Mouse (Mus musculus): ENCODE data around the gene Sept9. TPM values are rescaled to one million over a fixed set of nuclear protein-coding genes. Genes with fewer than 3 reads are reported as not detected.

The Sept9 gene
- total RNA-seq, 2 experiments from 2014 or later, result 70.0 to 71.1 TPM

DNA sequence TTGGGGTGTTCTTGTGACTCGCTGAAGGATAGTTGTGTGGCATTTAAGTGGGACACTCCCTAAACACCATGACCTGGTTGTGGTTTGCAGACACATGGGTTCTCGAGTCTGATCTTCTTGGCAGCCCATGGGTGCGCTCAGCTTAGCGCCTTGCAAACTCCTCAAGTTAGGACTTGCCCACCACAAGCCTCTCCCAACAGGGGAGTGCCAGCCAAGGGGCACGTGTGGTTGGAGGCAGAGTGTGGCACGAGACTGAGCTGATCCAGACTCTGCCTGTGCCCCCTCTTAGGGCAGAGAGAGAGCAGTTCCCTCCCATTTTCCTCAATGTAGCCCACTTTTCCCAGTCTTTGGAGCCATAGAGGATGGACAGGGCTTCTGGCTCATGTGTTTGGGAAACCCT is 18.6 kb downstream of the Sept9 start:
- no peak for DNase-seq

DNA sequence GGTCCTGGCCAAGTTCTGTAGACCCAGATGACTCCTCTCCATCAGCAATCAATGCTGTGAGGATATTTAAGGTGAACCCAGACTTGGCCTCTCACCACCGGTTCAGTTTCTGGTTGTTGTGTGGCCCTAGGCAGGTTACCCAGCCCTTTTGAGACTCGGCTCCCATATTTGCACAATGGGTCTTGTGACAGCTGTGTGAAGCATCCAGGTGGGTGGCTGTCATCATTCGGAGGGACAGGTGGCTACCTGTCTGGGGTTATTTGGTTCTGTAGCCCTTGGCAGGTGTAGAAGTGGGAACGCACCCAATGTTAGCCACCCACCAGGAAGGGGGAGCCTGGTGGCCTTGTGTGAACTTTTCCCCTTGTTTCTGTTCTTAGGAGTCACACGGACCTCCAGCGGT is 19.0 kb downstream of the Sept9 start:
- DNase-seq, result no peak

More for the DNA sequence above, 18.6 kb downstream of the Sept9 start:
- intact Hi-C loops (cut with DNase I), result no loop called here

DNA sequence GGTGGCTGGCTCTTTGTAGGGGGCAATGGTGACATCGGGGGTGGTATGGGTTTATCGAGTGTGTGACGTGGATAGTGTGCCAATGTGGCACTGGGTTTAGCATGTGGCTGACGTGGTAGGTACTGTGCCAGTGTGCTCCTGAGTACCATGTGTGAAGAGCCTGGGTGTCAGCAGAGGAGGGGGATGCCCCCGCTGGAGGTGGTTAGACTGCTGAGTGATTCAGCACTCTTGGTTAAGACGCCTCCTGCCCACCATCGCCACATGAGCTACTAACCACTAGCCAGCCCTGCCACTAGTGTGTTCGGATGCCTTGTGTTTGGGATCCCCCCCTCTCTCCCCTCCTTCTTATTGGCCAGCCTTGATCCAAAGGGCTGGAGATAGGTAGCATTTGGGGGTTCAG is 21.3 kb downstream of the Sept9 start:
- intact Hi-C loops (cut with DNase I), result no loop called here

More for the DNA sequence above, 19.0 kb downstream of the Sept9 start:
- intact Hi-C loops (cut with DNase I), result no loop called here

DNA sequence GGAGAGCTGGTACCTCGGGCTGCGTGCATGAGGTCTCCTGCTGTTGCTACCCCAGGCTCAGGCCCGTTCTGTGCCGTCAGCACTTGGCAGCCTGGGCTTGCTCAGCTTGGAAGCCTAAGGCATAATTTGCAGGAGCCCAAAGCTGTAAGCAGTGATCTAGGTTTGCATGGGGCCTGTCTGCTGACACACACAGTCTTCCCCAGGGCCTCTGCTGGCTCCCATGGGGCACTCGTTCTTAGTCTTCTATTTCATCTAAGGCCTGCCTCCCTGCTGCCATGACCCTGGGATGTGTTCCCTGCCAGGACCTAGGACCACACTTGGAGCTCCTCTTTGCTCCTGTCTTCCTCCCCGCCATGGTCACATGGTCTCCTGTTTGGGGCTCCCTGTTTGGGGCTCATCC is 21.7 kb downstream of the Sept9 start:
- intact Hi-C loops (cut with DNase I), result no loop called here
- no peak for DNase-seq

More for the DNA sequence above, 21.3 kb downstream of the Sept9 start:
- DNase-seq, result no peak

DNA sequence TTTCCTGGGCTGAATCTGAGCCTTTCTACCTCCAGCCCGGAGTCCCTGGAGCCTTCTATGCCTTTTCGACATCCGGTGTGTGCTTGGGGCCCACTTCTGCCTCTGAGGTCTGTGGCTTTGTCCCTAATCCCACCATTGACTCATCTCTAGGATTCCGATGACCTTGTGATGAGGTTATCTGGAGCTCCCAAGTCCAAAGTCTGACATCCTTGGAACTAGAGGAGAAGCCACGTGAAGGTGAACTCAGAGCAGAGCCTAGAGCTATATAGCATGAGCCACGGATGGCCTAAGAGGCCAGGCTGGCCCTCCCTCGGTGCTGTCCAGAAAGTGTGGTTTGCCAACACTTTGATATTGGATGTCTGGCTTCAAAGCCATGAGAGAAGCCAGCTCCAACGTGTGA is 23.4 kb downstream of the Sept9 start:
- DNase-seq, result no peak
- intact Hi-C loops (cut with DNase I), result no loop called here

DNA sequence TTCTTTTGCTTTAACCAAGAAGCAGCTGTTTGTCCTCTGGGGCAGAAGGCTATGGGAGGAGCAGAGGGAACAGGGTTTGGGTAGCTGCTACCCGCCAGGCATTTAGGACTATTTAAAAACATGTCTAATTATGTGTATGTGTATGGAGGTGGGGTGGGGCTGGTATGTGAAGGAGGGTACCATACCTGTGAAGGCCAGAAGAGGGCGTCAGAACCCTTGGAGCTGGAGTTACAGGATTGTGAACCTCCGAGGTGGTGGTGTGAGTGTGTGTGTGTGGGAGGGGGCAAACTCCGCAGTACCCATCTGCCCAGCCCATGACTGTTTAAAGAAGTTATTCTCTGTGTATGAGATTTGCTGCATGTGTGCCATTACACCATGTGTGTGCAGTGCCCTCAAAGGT is 25.3 kb downstream of the Sept9 start:
- DNase-seq, result no peak
- intact Hi-C loops (cut with DNase I), result no loop called here

DNA sequence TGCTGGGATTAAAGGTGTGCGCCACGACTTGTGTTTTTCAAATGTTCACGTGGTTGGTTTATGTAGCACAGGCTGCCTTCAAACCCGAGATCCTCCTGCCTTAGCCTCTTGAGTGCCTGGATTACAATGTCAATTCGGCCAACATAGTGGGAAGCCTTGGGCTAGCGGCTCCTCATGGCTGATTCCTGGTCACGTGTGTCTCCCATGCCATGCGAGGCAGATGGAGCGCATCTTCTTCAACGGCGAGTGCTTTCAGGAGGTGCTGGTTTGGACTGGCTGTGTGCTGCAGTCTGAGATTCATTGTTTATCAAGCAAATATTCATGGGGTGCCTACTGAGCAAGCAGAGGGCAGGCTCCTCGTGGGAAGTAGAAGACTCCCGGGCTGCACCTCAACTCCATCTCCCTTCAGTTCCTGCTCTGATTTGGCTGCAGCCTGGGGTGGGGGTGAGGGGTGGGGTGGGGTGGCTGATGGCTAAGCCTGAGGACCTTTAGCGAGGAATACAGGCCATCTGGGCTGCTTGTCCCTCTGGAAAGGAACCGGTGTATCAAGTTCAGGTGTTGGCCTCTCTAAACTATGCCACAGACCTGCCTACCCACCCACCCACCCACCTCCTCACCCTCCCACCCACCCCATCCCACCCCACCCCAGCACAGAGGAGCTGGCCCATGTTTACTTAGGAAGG is 26.2 kb downstream of the Sept9 start:
- intact Hi-C loops (cut with DNase I), result no loop called here
- DNase-seq, result no peak

DNA sequence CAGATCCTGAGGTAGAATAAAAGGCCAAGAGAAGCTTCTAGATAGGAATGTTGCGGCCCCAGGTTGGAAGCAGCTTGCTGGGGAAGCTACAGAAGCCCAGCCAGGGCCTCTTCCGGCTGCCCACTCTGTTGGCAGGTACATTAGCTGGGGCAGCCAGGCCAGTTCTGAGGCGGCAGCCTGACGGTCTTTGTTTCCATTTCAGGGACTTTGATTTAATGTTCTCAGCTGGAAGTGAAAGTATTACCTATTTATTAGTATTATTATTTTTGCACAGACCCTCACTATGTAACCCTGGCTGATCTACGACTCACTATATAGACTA is 26.7 kb downstream of the Sept9 start:
- no peak for DNase-seq
- intact Hi-C loops (cut with DNase I), result no loop called here

DNA sequence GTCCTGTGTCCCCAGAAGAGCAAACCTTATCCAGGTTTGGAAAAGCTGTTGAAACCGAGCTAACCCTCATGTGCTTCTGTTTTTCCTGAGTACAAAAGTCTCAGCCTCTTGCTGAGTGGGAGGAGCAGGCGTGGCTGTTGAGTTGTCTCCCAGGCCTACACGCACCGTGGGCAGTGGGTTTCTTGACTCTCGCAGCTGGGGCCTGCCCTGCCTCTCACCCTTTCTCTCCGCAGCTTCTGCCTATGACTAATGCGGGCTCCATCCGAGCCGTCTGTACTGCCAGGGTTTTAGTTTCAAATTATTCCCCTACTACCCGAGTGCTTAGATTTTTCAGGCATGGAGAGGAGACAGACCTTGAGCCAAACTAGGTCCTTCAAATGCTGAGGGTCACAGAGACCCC is 28.7 kb downstream of the Sept9 start:
- no peak for DNase-seq
- intact Hi-C loops (cut with DNase I), result no loop called here

DNA sequence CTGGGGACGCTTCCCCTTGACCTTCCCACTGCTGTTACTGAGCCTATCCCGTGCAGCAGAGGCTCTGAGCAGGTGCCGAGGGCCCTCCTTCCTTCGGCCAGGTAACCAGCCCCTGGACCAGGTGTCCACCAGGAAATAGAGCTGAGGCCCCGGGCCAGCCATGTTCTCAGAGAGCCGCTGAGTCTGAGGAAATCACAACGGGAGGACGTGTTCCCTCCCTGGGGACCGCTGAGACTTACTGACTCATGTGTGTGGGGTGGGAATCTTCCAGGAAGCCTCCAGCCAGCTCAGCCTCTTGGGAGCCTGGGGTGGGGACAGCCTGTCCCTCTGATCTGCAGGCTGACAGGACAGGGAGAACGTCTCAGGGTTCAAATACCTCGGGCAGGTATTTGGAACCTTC is 32.1 kb downstream of the Sept9 start:
- intact Hi-C loops (cut with DNase I), result no loop called here
- peak; percentile 59 to 78 for DNase-seq

DNA sequence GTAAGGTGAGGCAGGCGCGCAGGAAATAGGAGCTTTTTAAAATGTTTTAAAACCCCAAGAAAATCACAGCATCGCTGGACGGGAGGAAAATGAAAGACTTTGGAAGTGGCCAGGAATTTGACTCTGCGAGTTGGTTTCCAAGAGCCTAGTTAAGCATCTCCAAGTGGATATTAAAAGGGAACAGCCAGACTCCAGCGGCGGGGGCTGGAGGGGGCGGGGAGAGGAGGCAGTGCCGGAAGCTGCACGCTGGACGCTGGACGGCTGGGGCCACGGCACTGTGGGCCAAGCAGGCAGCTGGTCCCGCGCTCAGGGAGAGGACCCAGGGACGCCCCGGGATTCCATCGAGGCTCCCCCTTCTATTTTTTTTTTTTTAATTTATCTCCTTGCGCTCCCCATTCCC is 32.6 kb downstream of the Sept9 start:
- DNase-seq, result peak; percentile 78 to 79
- intact Hi-C loops (cut with DNase I), result no loop called here

DNA sequence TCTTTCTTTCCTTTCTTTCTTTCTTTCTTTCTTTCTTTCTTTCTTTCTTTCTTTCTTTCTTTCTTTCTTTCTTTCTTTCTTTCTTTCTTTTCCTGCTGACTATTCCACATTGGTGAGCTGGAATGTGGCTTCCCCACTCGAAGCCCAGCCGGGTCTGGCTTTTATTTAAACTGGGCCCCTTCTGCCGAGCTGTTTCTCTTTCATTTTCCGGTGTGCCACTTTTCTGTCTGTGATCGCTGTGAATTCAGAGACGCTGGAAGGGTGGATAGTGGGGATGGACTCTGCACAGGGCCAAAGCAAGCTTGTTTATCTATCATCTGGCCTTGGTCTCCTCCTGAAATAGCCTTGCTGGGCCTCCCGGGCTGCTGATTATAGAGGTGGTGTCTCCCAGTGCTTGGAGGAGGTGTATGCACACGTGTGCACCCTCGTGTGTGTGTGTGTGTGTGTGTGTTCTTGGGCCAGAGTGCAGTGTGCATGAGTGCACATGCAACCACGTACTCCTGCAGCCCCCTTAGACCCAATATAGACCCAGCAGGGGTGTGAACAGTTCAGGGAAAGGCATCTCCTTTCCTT is 33.5 kb downstream of the Sept9 start:
- DNase-seq, result peak in 1 of 2 experiments; percentile 48

DNA sequence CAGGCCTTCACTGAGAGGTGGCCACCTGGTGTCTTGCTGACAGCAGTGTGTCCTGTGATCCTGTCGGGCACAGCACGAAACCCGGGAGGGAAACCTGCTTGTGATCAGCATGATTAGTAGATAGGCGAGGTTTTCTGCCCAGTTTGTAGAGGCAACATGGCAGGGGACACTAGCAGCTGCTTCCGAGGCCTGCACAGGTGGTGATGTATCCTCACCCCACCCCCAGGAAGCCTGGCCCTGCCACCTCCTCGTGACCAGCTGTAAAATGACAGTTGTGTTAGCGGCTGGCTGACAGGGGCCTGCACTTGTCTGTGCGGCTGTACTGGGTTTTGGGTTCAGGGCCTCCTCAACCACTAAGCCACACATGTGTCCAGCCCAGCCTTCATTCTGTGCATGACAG is 34.4 kb downstream of the Sept9 start:
- intact Hi-C loops (cut with DNase I), result no loop called here
- DNase-seq, result no peak

More for the DNA sequence above, 33.5 kb downstream of the Sept9 start:
- intact Hi-C loops (cut with DNase I), result no loop called here

DNA sequence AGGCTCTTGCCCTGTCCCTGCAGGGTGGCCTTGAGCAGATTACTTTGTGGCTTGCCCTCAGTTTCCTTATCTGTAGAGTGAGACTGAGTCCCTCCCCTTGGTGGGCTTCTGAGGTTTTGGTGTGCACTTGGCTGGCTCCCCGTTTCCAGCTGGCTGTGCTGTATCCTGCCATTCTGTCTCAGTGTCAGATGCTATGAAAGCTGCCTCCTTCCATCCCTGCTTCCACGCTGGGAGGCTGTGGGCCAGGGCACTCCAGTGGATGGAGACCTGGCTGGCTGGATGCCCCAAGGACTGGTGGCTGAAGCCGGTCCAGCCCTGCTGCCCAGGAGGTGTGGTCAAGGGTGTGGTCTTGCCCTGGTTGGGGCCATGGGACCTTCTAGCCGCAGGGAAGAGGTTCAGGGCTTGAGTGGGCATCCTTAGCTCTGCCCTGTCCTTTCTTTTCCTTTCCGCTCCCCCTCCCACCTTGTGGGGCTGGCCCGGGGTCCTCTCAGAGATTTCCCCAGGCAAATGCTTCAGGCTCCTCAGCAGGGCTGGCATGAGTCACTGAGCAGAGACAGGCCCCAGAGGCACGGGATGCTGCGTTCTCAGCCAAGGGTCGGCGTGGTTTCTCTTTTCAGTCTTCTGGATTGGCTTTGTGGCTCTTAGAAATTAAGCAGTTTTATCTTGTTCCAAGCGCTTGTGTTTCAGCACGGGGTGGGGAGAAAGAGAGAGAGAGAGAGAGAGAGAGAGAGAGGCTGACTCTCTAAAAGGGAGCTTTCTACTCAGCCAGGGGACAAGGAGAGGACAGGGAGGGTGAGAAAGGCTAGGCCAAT is 35.8 kb downstream of the Sept9 start:
- intact Hi-C loops (cut with DNase I), result loop anchor here (5.0 kb wide), 1 partner anchor 163 kb away; no protein-coding TSS in a partner anchor

DNA sequence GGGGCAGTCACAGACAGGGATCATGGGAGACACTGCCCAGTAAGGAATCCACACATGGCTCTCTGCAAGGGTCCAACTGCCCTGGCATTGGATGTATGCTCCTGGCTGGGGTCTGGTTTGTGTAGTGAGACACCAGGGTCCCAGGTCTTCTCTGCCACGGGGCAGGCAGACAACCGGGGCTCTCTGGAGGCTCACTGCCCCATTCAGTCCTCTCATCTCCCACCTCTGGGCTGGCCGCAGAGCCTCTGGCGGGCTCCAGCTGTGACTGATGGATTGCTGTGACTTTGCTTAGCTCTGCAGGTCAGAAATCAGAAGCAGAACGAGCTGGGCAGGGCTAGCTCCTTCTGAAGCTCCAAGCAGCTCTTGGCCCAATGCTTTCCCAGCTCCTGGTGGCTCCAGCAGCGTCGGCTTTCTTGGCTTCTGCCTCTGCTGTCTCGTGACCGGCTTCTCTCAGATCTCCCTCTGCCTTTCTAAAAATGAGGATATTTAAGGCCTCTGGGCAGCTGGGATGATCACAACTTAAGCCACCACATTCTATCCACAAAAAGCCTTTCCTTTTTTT is 36.5 kb downstream of the Sept9 start:
- DNase-seq, result peak in 1 of 2 experiments; percentile 47
- intact Hi-C loops (cut with DNase I), result loop anchor here (5.0 kb wide), 1 partner anchor 164 kb away; no protein-coding TSS in a partner anchor

More for the DNA sequence above, 35.8 kb downstream of the Sept9 start:
- DNase-seq, result peak; percentile 65 to 67

DNA sequence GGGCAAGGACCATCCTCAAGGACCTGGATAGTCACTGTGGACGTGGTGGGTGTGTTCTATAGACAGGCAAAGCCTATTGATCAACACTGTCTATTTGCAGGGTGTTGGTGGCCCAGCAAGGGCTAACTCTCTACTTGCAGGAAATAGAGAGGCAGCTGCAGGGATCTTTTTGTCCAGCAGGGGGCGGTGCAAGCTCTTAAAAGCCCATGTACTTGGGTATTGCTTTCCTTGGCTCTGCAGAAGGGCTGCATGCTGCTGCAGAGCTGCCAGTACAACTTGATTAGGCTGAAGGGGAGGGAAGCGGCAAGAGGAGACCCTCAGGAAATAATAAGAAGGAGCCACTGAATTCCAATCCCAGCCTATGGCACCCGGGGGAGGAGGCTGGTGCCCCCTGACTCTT is 38.7 kb downstream of the Sept9 start:
- DNase-seq, result peak; percentile 95 to 97
- intact Hi-C loops (cut with DNase I), result loop anchor here (1.0 to 5.0 kb wide), 4 partner anchors 29 to 166 kb away; no protein-coding TSS in a partner anchor

DNA sequence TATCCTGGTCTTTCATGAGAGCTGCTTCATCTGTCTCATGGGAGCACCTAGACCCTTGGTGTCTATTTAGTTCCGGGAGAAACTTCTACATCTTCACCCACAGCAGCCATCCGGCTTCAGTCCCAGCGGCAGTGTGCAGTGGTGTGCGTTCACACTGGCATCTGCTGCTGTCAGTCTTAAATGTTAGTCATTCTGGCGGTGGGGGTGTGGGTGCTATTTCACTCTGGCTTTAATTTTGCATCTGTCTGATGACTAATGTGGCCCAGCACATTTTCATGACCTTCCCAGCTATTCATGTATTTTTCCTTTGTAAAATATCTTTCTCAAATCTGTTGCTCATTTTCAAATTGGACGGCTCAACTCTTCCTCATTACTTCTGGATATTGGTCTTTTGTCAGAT is 40.2 kb downstream of the Sept9 start:
- intact Hi-C loops (cut with DNase I), result loop anchor here (2.0 to 5.0 kb wide), 3 partner anchors 27 to 167 kb away; no protein-coding TSS in a partner anchor
- DNase-seq, result no peak

DNA sequence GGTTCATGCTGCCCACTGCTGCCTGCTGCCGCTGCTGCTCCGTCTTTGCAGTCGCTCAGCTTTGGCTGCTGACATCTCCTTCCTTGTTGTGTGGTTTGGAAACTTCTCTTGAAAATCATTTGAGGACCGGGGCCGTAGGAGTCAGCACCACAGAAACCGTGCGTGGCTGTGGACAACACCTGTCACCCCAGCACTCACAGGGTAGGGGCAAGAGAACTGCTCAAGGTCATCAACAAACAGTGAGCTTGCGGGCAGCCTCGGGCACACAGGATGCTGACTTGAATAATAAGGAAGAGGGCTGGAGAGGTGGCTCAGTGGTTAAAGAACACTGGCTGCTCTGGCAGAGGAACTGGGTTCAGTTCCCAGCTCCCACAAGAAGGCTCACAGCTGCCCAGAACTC is 40.9 kb downstream of the Sept9 start:
- DNase-seq, result no peak

DNA sequence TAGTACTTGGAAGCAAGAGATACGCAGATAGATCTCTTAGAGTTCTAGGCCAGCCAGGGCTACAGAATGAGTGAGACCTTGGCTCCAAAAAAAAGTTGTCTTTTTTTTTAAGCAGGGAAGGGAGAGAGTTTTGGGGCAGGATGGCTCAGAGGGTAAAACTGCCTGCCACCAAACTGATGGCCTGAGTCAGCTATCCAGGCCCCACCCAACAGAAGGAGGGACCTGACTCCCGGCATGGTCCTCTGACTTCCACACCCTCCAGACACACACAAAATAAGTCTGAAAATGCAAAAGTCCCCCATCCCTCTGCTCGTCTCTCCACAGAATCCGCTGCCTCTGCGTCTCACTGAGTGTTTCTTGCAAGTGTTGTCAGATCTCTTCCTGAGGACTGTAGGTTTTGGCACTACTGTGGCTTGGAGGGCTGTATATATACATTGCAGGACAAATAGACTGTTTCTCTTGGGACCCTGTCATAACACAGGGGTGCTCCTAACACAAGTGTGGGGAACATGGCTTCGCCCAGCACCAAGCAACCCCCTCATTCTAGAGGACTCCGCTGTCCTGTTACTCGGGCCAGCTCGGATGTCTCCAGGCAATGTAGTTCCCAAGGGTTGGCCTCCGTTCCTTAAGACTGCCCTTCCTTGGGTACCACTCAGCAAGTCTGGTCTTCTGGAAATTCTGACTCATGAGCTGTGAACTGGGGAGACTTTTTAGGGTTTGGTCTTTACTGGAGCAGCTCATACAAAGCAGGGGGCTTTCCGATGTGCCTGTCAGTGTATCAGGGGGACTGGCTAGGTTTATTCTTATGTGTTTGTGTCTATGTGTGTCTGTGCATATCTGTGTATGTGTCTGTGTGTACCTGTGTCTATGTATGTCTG is 41.6 kb downstream of the Sept9 start:
- no peak for DNase-seq
- intact Hi-C loops (cut with DNase I), result no loop called here

More for the DNA sequence above, 40.9 kb downstream of the Sept9 start:
- intact Hi-C loops (cut with DNase I), result no loop called here

Measured in heart, postnatal 10 days (tissue).